8 mouse cellular contexts compared by ENCODE assay signal in the genomic region with DNA sequence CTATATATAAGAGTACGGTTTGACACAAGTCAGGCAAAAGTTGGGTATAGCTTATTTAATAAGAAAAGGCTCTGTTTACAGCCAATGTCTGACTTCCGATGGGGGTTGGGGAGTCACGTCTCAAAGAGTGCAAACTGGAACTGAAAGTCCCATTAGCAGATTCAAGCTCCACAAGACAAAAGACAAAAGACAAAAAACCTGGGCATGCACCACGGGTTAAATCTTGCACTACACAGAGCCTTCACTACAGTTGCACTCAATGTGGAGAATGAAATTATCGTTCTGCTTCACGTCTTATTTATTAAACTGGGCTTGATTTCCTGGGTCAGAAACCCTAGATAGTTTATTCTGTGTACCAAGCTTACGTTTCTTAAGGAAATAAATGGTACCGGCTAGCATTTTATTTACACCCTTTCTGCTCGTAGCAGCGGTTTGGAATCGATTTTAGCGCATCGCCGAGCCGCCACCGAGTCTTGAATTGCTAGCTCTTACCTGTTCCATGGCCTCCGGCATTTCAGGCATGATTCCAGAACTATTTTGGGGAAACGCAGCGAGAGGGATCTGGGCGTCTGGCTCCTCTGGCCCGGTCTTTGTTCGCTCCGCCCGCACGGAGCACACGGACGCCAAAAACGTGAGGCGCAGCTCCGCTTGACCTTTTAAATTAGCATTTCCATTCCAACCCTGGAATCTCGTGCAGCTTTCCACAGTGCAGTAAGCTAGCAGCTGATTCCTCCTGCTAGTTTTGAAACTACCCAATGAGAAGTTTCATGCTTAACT. TPM values are rescaled to one million over a fixed set of nuclear protein-coding genes. Genes with fewer than 3 reads are reported as not detected.
A peak's percentile ranks its signal among the peaks of the same experiment; 100 is the strongest.
DNase-seq lines count a peak whose midpoint lies in the region; TF ChIP-seq lines count a peak whose summit lies in the region.

No protein-coding gene starts in this region.

- peaks cover 11% of the 10 kb centered on the region for H3K4me1 ChIP-seq in heart, adult 2 months (ENCODE audit: control insufficient read depth, insufficient read depth, low read length)
- peaks cover 8% of the 10 kb centered on the region for H3K4me1 ChIP-seq in kidney, adult 2 months (ENCODE audit: control insufficient read depth, insufficient read depth, low read length)

- 0 out of 2 replicates have a peak, but pooled peaks have one; percentile 42 for TF ChIP-seq EP300 in heart, adult 2 months (IDR thresholded peaks at IDR 0.05; ENCODE audit: insufficient read depth, low read depth, low read length)

- peak overlapping the region; percentile 96 for H3K27ac ChIP-seq in heart, adult 2 months
- H3K27ac ChIP-seq in kidney, adult 2 months (ENCODE audit: insufficient read depth, low read depth, low read length) = peak overlapping the region; percentile 83

- H3K36me3 ChIP-seq in heart, adult 2 months (ENCODE audit: control insufficient read depth, insufficient read depth, low read length) = peaks cover 13% of the 10 kb centered on the region
- H3K36me3 ChIP-seq in kidney, adult 2 months (ENCODE audit: control insufficient read depth, insufficient read depth, low read length) = no peaks in the 10 kb centered on the region
- no peaks in the 10 kb centered on the region for H3K36me3 ChIP-seq in myocyte (ENCODE audit: control insufficient read depth, insufficient read depth)
- no peaks in the 10 kb centered on the region for H3K36me3 ChIP-seq in splenic B cell, adult 2 months (ENCODE audit: control insufficient read depth, insufficient read depth, low read length, poor library complexity, severe bottlenecking)

- intact Hi-C loops in heart, adult 2 months (cut with DNase I) = no loop called here

- H3K4me3 ChIP-seq in heart, adult 2 months = peak overlapping the region; percentile 75
- peak overlapping the region; percentile 60 for H3K4me3 ChIP-seq in kidney, adult 2 months (ENCODE audit: insufficient read depth, low read depth, low read length)
- peak overlapping the region; percentile 35 for H3K4me3 ChIP-seq in myocyte

- peak; percentile 75 for TF ChIP-seq POLR2A in heart, adult 2 months (IDR thresholded peaks at IDR 0.05; ENCODE audit: insufficient read depth, low read depth, low read length)
- TF ChIP-seq POLR2A in kidney, adult 2 months (IDR thresholded peaks at IDR 0.05; ENCODE audit: low read depth, low read length) = no peak
- peak; percentile 20 for TF ChIP-seq POLR2A in myocyte (IDR thresholded peaks at IDR 0.05; ENCODE audit: insufficient read length, low read depth)

- peaks cover 5% of the 10 kb centered on the region for H3K79me2 ChIP-seq in heart, adult 2 months (replicated peaks; ENCODE audit: control insufficient read depth, insufficient read depth, low read length)
- peaks cover 27% of the 10 kb centered on the region for H3K79me2 ChIP-seq in myocyte (ENCODE audit: control insufficient read depth, insufficient read depth)

- peak overlapping the region; percentile 100 for H3K4me2 ChIP-seq in myocyte (ENCODE audit: low read depth)

- H3K9ac ChIP-seq in heart, adult 2 months (ENCODE audit: low read depth, low read length) = peak overlapping the region; percentile 71

- no peaks in the 10 kb centered on the region for H3K27me3 ChIP-seq in heart, adult 2 months (ENCODE audit: control insufficient read depth, insufficient read depth, low read length)
- no peaks in the 10 kb centered on the region for H3K27me3 ChIP-seq in kidney, adult 2 months (replicated peaks; ENCODE audit: control insufficient read depth, insufficient read depth, low read length)
- H3K27me3 ChIP-seq in myocyte (ENCODE audit: control insufficient read depth, insufficient read depth, insufficient read length) = no peaks in the 10 kb centered on the region
- H3K27me3 ChIP-seq in splenic B cell, adult 2 months (ENCODE audit: control insufficient read depth, insufficient read depth, low read length, poor library complexity, severe bottlenecking) = no peaks in the 10 kb centered on the region; the same call in 1 of the 2 replicates

- no peak overlapping the region for H3ac ChIP-seq in myocyte (ENCODE audit: control insufficient read depth, insufficient read length)

- DNase-seq in 3T3-L1 (ENCODE audit: low read depth, low spot score) (peak; percentile 86), liver (peak; percentile 58)
- DNase-seq in adrenal gland, adult 8-10 months = peak; percentile 64
- DNase-seq in embryo, embryonic 9.5 days (ENCODE audit: extremely low spot score) = peak; percentile 79
- DNase-seq in heart, adult 2 months = peak; percentile 79 to 83
- DNase-seq in kidney, adult 2 months = peak; percentile 90
- peak; percentile 76 for DNase-seq in splenic B cell, adult 2 months (ENCODE audit: low read depth, low spot score)

- under 1% methylated on average over 31 of the region's 31 CpGs for WGBS in heart, adult 2 months
- WGBS in kidney, adult 2 months = under 1% methylated on average over 31 of the region's 31 CpGs

- TF ChIP-seq CTCF in heart, adult 2 months (IDR thresholded peaks at IDR 0.05) = no peak
- no peak for TF ChIP-seq CTCF in kidney, adult 2 months (conservative IDR thresholded peaks at IDR 0.05; ENCODE audit: insufficient read depth, insufficient read length, low read depth, low read length)

TF ChIP-seq in myocyte, 11 proteins besides CTCF, POLR2A, EP300 and RAD21:
- no peak for TF ChIP-seq POLR2AphosphoS2 (IDR thresholded peaks at IDR 0.05; ENCODE audit: insufficient read length, low read depth)
- no peak for TF ChIP-seq CEBPB (IDR thresholded peaks at IDR 0.05; ENCODE audit: insufficient read depth, poor library complexity, severe bottlenecking)
- TF ChIP-seq USF1 (IDR thresholded peaks at IDR 0.05; ENCODE audit: low read depth) = no peak
- TF ChIP-seq E2F4 (IDR thresholded peaks at IDR 0.05; ENCODE audit: insufficient read depth) = no peak
- no peak for TF ChIP-seq TCF12 (IDR thresholded peaks at IDR 0.05; ENCODE audit: insufficient read depth, poor library complexity, severe bottlenecking)
- no peak for TF ChIP-seq REST (IDR thresholded peaks at IDR 0.05; ENCODE audit: insufficient read depth, insufficient read length)
- TF ChIP-seq MYOD1 (IDR thresholded peaks at IDR 0.05; ENCODE audit: control insufficient read depth in 1 of 3, insufficient read length in 2 of 3, low read depth in 2 of 3) = no peak
- TF ChIP-seq MYOG (IDR thresholded peaks at IDR 0.05; ENCODE audit: control insufficient read depth in 1 of 3, insufficient read depth in 1 of 3, insufficient read length in 2 of 3, low read depth in 2 of 3) = no peak
- no peak for TF ChIP-seq SRF (IDR thresholded peaks at IDR 0.05; ENCODE audit: control insufficient read depth, insufficient read length, low read depth)
- no peak for TF ChIP-seq MAX (IDR thresholded peaks at IDR 0.05; ENCODE audit: low read depth)
- no peak for TF ChIP-seq TCF3 (IDR thresholded peaks at IDR 0.05; ENCODE audit: insufficient read length, low read depth)

RNA-seq across cellular contexts. Expression of gene Mat2b, which starts 0.5 kb away (rescaled TPM):
- 100 to 1,000 TPM in 1 of 4 experiments, 10 to 100 TPM in 3; 86.3 to 102 (median 93.8) TPM for total RNA-seq in adrenal gland, adult 8-10 months (2022)
- total RNA-seq in heart, adult 2 months (2021) = 100 to 1,000 TPM in 1 of 2 experiments, 10 to 100 TPM in 1; 84.7 to 102 TPM
- 52.1 and 76.6 TPM in 2 replicates for polyA plus RNA-seq in heart, adult 2 months (2012; rRNA removed)
- 51.7 and 57.2 TPM in 2 replicates for polyA plus RNA-seq in kidney, adult 2 months (2012; rRNA removed)
- polyA plus RNA-seq in myocyte (2012; fragmentation: generic; extraction: Trizol) = 29.3 TPM

RNA-seq across cellular contexts. Expression of gene Hmmr, which starts 38.7 kb away (rescaled TPM):
- 1 to 10 TPM in 1 of 4 experiments, under 1 TPM in 3; 0.51 to 1.0 (median 0.60) TPM for total RNA-seq in adrenal gland, adult 8-10 months (2022)
- total RNA-seq in heart, adult 2 months (2021) = under 1 TPM; 0.13 to 0.20 TPM
- 0.18 and 0.21 TPM in 2 replicates for polyA plus RNA-seq in heart, adult 2 months (2012; rRNA removed)
- polyA plus RNA-seq in kidney, adult 2 months (2012; rRNA removed) = 0.31 and 0.35 TPM in 2 replicates
- polyA plus RNA-seq in myocyte (2012; fragmentation: generic; extraction: Trizol) = 8.4 TPM

RNA-seq across cellular contexts. Expression of gene Nudcd2, which starts 39.0 kb away (rescaled TPM):
- 10 to 100 TPM; 26.4 to 31.4 (median 29.8) TPM for total RNA-seq in adrenal gland, adult 8-10 months (2022)
- 10 to 100 TPM; 14.4 to 14.7 TPM for total RNA-seq in heart, adult 2 months (2021)
- polyA plus RNA-seq in heart, adult 2 months (2012; rRNA removed) = 3.6 and 10.7 TPM in 2 replicates
- polyA plus RNA-seq in kidney, adult 2 months (2012; rRNA removed) = 7.5 and 9.7 TPM in 2 replicates
- 43.5 TPM for polyA plus RNA-seq in myocyte (2012; fragmentation: generic; extraction: Trizol)

Comparison
In these comparisons a context has a peak if more than half of its experiments do, and no peak if none do; other contexts are left out.
1. Peak in every context shown above with its lines: DNase-seq, H3K4me3 ChIP-seq and H3K27ac ChIP-seq.